Mouse (Mus musculus): ENCODE measurements around the gene Dok1. TPM values are rescaled to one million over a fixed set of nuclear protein-coding genes. Genes with fewer than 3 reads are reported as not detected.

Gene Dok1
- polyA plus RNA-seq, 1 experiment from 2014 or later = 14.3 TPM

DNA sequence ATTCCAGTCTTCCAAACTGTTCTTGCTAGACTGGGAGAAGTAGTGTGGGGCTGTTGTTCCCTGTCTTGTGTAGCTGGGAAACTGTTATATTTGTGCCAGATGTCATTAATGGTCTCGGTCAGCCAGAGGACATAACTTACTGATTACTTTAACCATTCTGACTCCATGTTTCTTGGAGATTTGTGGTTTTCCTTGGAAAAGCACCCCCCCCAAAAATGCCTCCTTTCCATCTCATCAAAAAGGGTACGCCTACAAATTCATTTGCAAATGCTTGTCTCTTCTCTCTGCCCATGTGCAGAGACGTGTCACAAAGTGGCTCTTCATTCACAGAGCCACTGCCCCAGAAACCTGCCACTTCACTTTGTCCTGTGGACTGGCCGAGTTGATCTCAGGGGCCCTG, 8.8 kb downstream of the Dok1 start:
- Histone ChIP-seq H3K4me3 (replicated peaks) (no peak overlapping the region), H3K4me1 (no peaks in the 10 kb centered on the region), H3K36me3 (no peaks in the 10 kb centered on the region), H3K9ac (no peak overlapping the region), H3K27ac (no peak overlapping the region), H3K9me3 (no peaks in the 10 kb centered on the region), H3K4me2 (no peak overlapping the region), H3K27me3 (replicated peaks) (no peaks in the 10 kb centered on the region)
- WGBS = 59% methylated on average over 4 of the region's 4 CpGs
- no peak for ATAC-seq (ENCODE audit: insufficient read depth, low FRiP score, low read depth)

DNA sequence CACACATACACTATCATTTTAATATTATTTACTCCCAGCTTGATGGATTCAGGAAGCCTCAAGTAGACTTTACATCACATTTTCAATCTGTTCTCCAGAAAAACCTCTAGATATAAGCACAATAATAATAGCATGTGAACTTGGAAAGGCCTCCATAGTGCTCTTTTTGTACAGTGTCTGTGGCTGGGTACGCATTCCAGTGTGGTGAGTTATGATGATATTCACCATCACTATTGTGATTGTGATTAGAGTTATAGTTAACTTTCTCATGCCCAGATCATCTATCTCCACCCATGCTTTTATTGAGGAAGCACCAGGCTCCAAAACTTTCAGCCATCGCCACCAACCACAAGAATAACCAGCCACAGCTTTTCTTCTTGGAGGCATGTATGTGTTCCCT, 9.5 kb downstream of the Dok1 start:
- Histone ChIP-seq H3K27ac (no peak overlapping the region), H3K4me3 (replicated peaks) (no peak overlapping the region), H3K4me2 (no peak overlapping the region), H3K27me3 (replicated peaks) (no peaks in the 10 kb centered on the region), H3K36me3 (no peaks in the 10 kb centered on the region), H3K4me1 (no peaks in the 10 kb centered on the region), H3K9ac (no peak overlapping the region), H3K9me3 (no peaks in the 10 kb centered on the region)
- ATAC-seq (ENCODE audit: insufficient read depth, low FRiP score, low read depth) = no peak
- WGBS = 86% methylated on average over 2 of the region's 2 CpGs

DNA sequence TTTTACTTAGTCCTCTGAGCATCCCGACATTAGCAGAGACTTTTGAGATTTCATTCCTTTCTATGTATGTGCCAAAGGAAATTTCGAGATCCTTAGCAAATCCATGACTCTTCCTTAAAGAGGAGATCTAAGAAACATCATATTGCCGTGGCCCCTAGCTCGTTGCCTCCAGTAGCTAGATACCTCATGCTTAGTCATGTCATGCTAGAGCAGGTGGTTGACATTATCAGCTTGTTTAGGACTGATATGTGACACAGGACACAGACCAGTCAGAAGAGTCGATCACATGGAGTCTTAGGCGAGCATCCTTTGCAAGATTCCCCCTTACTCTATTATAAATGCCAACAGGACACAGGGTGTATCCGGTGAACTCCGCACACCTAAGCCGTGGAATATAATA, 10.3 kb downstream of the Dok1 start:
- Histone ChIP-seq H3K4me1 (no peaks in the 10 kb centered on the region), H3K9me3 (no peaks in the 10 kb centered on the region), H3K9ac (no peak overlapping the region), H3K36me3 (no peaks in the 10 kb centered on the region), H3K4me3 (replicated peaks) (no peak overlapping the region), H3K27ac (no peak overlapping the region), H3K4me2 (no peak overlapping the region), H3K27me3 (replicated peaks) (no peaks in the 10 kb centered on the region)
- peak; percentile 79; the same call in 1 of the 2 replicates for ATAC-seq (ENCODE audit: insufficient read depth, low FRiP score, low read depth)
- 83% methylated on average over 9 of the region's 9 CpGs for WGBS

DNA sequence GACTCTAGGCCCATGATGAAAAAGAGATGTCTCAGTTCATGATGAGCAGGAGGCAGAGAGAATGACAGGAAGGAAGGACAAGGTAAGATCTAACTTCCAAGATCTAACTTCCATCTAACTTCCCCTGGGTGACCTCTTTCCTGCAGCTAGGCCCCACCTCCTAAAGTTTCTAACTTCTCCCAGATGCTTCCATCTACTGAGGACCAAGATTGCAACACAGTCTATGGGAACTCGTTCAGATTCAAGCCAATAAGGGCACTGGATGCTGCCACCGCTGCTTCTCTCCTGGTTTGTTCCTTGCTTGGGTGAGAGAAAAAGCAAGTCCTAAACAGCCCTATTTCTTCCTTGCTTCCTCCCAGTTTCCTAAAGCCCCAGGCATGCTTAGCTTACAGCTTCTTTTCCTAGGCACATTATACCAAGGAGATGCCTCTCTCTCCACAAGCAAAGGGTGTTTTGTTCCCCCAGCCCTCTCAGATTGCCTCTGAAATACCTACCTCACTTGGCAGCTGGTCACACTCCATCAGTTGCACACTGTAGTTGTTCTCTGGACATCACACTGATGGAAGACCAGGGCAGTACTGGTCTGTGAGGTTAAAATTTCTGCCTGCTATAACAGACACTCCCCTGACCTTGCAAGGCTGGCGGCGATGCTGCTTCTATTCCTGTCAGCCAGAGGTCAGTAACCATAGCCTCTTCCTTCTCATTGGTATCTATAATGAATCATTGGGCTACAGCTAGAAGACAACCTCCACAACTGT, 12.3 kb downstream of the Dok1 start:
- no peak overlapping the region for H3K4me2 ChIP-seq
- no peak overlapping the region for H3K27ac ChIP-seq
- H3K27me3 ChIP-seq (replicated peaks) = no peaks in the 10 kb centered on the region
- no peak overlapping the region for H3K4me3 ChIP-seq (replicated peaks)
- H3K9me3 ChIP-seq = no peaks in the 10 kb centered on the region
- no peaks in the 10 kb centered on the region for H3K4me1 ChIP-seq
- no peak for ATAC-seq (ENCODE audit: insufficient read depth, low FRiP score, low read depth)
- no peak overlapping the region for H3K9ac ChIP-seq
- H3K36me3 ChIP-seq = no peaks in the 10 kb centered on the region
- 76% methylated on average over 4 of the region's 4 CpGs for WGBS

DNA sequence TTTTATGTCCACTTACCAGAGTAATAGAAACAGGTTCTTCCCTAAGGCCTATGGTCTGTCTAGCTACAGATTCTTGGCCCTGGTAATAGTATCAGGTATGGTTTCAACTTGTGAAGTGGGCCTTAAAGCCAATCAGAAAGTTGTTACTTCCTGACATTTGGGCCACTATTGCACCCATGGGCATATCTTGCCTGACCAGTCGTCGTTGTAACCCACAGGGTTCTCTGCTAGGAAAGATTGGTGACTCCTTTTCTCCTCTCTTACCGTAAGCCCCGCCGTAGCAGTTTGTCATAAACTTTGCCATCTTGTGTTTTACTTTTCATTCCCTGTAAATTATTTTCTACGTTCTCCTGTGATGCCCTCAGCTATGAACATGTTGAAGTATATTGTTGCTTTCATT, 13.2 kb downstream of the Dok1 start:
- Histone ChIP-seq H3K4me1 (no peaks in the 10 kb centered on the region), H3K27ac (no peak overlapping the region), H3K4me2 (no peak overlapping the region), H3K9ac (no peak overlapping the region), H3K9me3 (no peaks in the 10 kb centered on the region), H3K27me3 (replicated peaks) (no peaks in the 10 kb centered on the region), H3K36me3 (no peaks in the 10 kb centered on the region), H3K4me3 (replicated peaks) (no peak overlapping the region)
- 86% methylated on average over 6 of the region's 6 CpGs for WGBS
- no peak for ATAC-seq (ENCODE audit: insufficient read depth, low FRiP score, low read depth)

DNA sequence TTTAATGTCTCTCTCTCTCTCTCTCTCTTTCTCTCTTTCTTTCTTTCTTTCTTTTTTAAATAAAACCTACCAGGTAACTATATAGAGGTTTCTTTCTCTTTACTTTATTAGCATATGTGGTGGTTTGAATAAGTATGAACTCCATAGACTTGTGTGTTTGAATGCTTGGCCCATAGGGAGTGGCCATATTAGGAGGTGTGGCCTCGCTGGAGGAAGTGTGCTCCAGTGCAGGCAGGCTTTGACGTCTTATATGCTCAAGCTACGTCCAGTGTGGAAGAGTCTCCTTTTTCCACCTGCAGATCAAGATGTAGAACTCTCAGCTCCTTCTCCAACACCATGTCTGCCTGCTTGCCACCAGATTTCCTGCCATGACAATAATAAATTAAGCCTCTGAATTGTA, 14.2 kb downstream of the Dok1 start:
- Histone ChIP-seq H3K27me3 (replicated peaks) (no peaks in the 10 kb centered on the region), H3K4me2 (no peak overlapping the region), H3K27ac (no peak overlapping the region), H3K36me3 (no peaks in the 10 kb centered on the region), H3K9me3 (no peaks in the 10 kb centered on the region), H3K9ac (no peak overlapping the region), H3K4me3 (replicated peaks) (no peak overlapping the region), H3K4me1 (no peaks in the 10 kb centered on the region)
- no peak for ATAC-seq (ENCODE audit: insufficient read depth, low FRiP score, low read depth)
- WGBS = 82% methylated on average over 3 of the region's 3 CpGs

DNA sequence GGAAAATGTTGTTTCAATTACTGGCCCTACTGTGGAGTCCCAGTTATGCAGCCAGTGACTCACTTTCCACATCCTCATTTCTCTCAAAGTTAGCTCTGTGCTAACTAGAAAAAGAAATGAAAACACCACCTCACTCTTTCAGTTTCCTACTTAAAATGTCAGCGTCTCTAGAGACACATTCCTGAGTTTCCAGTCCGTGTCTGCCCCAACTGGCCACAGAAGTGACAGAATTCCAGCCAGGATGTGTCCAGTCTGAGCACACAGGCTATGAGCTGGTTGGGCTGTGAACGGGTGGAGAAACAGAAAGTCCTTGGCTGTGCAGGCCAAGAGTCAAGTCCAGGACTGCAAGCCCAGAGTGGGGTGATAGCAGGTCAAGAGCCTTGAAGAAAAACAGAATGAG, 16.1 kb downstream of the Dok1 start:
- no peak overlapping the region for H3K4me2 ChIP-seq
- H3K27ac ChIP-seq = no peak overlapping the region
- ATAC-seq (ENCODE audit: insufficient read depth, low FRiP score, low read depth) = no peak
- no peak overlapping the region for H3K9ac ChIP-seq
- 56% methylated on average over 3 of the region's 3 CpGs for whole genome bisulfite sequencing
- H3K9me3 ChIP-seq = no peaks in the 10 kb centered on the region
- no peaks in the 10 kb centered on the region for H3K36me3 ChIP-seq
- no peaks in the 10 kb centered on the region for H3K27me3 ChIP-seq (replicated peaks)
- no peak overlapping the region for H3K4me3 ChIP-seq (replicated peaks)
- H3K4me1 ChIP-seq = no peaks in the 10 kb centered on the region

DNA sequence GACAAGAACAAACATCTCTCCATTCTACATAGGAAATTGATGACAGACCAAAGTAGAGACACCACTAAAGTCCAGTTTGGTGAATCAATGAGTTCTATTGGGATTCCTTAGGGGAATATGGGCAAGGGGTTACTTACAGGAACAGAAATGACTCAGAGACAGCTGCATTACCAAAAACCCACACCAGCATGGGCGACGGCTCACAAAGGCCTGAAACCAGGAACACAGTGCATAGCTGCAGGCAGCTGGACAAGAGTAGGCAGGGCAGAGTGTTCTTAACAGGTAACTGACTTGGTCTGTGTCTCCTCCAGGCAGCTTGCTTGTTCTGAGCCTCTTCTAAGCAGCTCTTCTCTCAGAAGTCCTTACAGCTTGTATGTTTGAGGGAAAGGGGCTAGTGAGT, 17.5 kb downstream of the Dok1 start:
- no peaks in the 10 kb centered on the region for H3K4me1 ChIP-seq
- no peaks in the 10 kb centered on the region for H3K9me3 ChIP-seq
- H3K9ac ChIP-seq = no peak overlapping the region
- WGBS = 80% methylated on average over 2 of the region's 2 CpGs
- no peak overlapping the region for H3K27ac ChIP-seq
- H3K4me2 ChIP-seq = no peak overlapping the region
- no peak for ATAC-seq (ENCODE audit: insufficient read depth, low FRiP score, low read depth)
- no peak overlapping the region for H3K4me3 ChIP-seq (replicated peaks)
- no peaks in the 10 kb centered on the region for H3K27me3 ChIP-seq (replicated peaks)
- H3K36me3 ChIP-seq = no peaks in the 10 kb centered on the region

DNA sequence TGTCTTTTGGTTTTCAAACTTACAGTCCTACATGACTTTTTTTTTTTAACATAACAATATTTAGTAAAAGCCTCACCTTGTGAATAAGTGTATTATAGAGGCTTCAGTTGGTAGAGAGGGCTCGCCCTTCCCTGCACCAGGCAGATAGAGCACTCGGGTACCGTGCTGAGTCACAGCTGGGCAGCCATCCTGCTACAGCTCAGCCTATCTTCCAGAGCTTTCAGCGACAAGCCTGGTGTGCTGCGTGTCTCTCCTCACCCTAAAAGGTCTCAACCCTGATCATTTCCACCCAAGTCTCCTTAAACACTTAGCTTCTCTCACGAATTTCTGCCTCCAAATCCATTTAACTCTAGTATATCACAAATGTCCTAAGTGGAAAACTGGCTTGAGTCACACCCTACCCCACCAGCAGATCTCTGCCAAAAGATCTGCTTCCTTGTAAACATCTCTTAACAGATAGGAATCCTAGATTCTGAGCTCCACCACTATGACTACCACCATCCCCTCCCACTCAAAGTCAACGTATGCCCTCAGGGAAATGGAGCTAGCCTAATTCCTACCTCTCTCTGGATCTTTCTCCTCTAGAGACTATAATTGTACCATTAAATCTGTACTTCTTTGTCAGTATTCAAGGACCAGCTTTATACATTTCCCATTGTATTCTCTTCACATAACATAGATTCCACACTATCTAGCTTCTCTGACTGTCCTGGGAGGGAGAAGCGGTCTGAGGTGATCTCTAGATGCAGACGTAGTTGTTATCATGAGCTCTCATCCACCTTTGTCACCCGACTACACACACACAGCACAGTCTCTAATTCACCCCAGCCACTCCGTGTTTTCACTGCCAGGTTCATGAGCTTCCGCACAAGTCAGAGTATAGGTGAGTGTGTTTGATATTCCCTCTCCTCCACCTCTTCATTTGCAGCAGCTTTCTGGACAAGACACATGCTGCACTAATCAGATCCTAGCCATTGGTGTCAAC, 18.5 kb downstream of the Dok1 start:
- no peak overlapping the region for H3K9ac ChIP-seq
- no peaks in the 10 kb centered on the region for H3K36me3 ChIP-seq

DNA sequence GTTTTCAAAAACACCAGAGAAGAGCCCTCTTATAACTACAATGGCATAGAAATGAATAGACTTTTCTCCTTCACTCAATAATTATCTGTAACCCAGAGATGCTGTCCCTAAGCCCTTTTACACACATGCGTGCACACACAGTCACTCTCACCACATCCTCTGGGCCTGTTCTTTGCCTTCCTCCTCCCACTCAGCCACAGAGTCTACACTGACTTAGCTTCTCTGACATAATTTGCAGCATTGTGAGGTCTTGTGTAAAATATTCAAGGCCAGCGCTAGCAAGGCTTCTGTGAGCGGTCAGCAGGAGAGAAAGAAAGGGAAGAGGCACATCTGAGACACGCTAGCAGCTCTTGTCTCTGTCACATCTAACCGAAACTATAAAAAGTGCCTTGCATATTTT, 19.8 kb downstream of the Dok1 start:
- Histone ChIP-seq H3K27me3 (replicated peaks) (no peaks in the 10 kb centered on the region), H3K4me2 (no peak overlapping the region), H3K36me3 (no peaks in the 10 kb centered on the region), H3K4me3 (replicated peaks) (no peak overlapping the region), H3K27ac (no peak overlapping the region), H3K9ac (no peak overlapping the region), H3K9me3 (no peaks in the 10 kb centered on the region), H3K4me1 (no peaks in the 10 kb centered on the region)
- 73% methylated on average over 5 of the region's 5 CpGs for WGBS
- ATAC-seq (ENCODE audit: insufficient read depth, low FRiP score, low read depth) = no peak

More for the DNA sequence above, 18.5 kb downstream of the Dok1 start:
- no peak overlapping the region for H3K4me2 ChIP-seq
- ATAC-seq (ENCODE audit: insufficient read depth, low FRiP score, low read depth) = peak; percentile 96
- 64% methylated on average over 12 of the region's 12 CpGs for WGBS
- no peaks in the 10 kb centered on the region for H3K9me3 ChIP-seq
- H3K27me3 ChIP-seq (replicated peaks) = no peaks in the 10 kb centered on the region
- no peak overlapping the region for H3K4me3 ChIP-seq (replicated peaks)
- 0 out of 2 replicates have a peak overlapping the region, but pooled peaks have one; percentile 4 for H3K27ac ChIP-seq
- no peaks in the 10 kb centered on the region for H3K4me1 ChIP-seq

DNA sequence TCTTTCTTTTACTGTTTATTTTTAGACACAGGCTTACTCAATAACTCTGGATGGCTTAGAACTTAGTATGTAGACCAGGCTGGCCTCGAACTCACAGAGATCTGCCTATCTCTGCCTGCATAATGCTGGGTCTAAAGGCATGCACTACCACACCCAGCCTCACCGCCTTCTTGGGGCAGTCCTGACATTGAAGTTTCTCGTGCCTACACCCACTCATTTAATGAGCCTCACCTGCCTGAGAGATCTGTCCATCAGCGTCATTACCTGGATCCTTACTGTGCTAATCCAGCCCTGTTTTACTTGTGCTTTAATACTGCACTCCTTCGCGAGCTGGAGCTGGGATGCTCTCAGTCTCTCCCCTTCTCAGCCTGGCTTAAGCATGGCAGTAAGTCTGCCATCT, 21.5 kb downstream of the Dok1 start:
- no peak overlapping the region for H3K4me3 ChIP-seq (replicated peaks)
- no peaks in the 10 kb centered on the region for H3K36me3 ChIP-seq
- H3K27ac ChIP-seq = no peak overlapping the region
- ATAC-seq (ENCODE audit: insufficient read depth, low FRiP score, low read depth) = no peak
- H3K4me2 ChIP-seq = no peak overlapping the region
- no peaks in the 10 kb centered on the region for H3K27me3 ChIP-seq (replicated peaks)
- no peak overlapping the region for H3K9ac ChIP-seq
- H3K9me3 ChIP-seq = no peaks in the 10 kb centered on the region
- H3K4me1 ChIP-seq = no peaks in the 10 kb centered on the region
- WGBS = 70% methylated on average over 6 of the region's 6 CpGs

DNA sequence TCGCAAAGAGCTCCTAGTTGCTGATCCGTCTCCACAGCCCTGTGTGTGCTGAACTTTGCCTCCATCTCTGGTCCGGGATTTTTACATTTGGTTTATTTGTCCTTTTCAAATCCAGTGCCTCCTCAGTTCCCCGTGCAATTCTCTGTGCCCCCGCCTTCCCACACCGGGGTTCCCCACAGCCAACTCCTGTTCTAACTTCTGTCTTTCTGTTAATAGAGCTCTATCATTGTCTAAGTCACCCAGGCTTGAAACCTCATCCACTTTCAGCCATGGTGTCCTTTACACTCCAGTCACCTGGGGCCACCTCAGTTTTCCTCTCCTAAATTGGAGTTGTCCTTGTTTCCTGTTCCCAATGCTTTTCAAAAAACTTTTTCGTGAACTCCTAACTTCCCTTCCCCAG, 22.0 kb downstream of the Dok1 start:
- Histone ChIP-seq H3K27ac (peak overlapping the region; percentile 26; the same call in 1 of the 2 replicates), H3K9ac (no peak overlapping the region), H3K9me3 (no peaks in the 10 kb centered on the region), H3K27me3 (replicated peaks) (no peaks in the 10 kb centered on the region), H3K4me2 (no peak overlapping the region), H3K4me3 (replicated peaks) (no peak overlapping the region), H3K4me1 (no peaks in the 10 kb centered on the region), H3K36me3 (no peaks in the 10 kb centered on the region)
- ATAC-seq (ENCODE audit: insufficient read depth, low FRiP score, low read depth) = no peak
- WGBS = 84% methylated on average over 7 of the region's 7 CpGs

Measured in stomach, embryonic 15.5 days (tissue).